ENCODE assay signal across 8 mouse cellular contexts in genomic region chr3:121736025-121736744, GRCm38 (mm10). TPM values are rescaled to one million over a fixed set of nuclear protein-coding genes. Genes with fewer than 3 reads are reported as not detected.
DNase-seq lines count a peak whose midpoint lies in the region; ATAC-seq and TF ChIP-seq lines count a peak whose summit lies in the region.

No protein-coding gene starts in this region.

- no peaks in the 10 kb centered on the region for H3K4me1 ChIP-seq in bone marrow macrophage, adult 2 months (ENCODE audit: control insufficient read depth, insufficient read depth, low read length)
- peaks cover 29% of the 10 kb centered on the region for H3K4me1 ChIP-seq in heart, embryonic 12.5 days (replicated peaks)
- peaks cover 22% of the 10 kb centered on the region for H3K4me1 ChIP-seq in kidney, embryonic 15.5 days
- H3K4me1 ChIP-seq in stomach, embryonic 14.5 days (ENCODE audit: control insufficient read depth, insufficient read depth, low read length), result peaks cover 3% of the 10 kb centered on the region; the same call in 1 of the 2 replicates

- H3K4me2 ChIP-seq in heart, embryonic 12.5 days, result peak overlapping the region; percentile 35
- H3K4me2 ChIP-seq in kidney, embryonic 15.5 days, result peak overlapping the region; percentile 16; the same call in 1 of the 2 replicates
- no peak overlapping the region for H3K4me2 ChIP-seq in myocyte (ENCODE audit: low read depth)
- no peak overlapping the region for H3K4me2 ChIP-seq in stomach, embryonic 14.5 days (replicated peaks; ENCODE audit: low read depth, low read length)

- H3K27me3 ChIP-seq in heart, embryonic 12.5 days (replicated peaks), result no peaks in the 10 kb centered on the region
- no peaks in the 10 kb centered on the region for H3K27me3 ChIP-seq in kidney, embryonic 15.5 days
- H3K27me3 ChIP-seq in myocyte (ENCODE audit: control insufficient read depth, insufficient read depth, insufficient read length), result no peaks in the 10 kb centered on the region
- no peaks in the 10 kb centered on the region for H3K27me3 ChIP-seq in stomach, embryonic 14.5 days (ENCODE audit: control insufficient read depth, insufficient read depth, low read length)

- peaks cover 14% of the 10 kb centered on the region for H3K36me3 ChIP-seq in heart, embryonic 12.5 days
- H3K36me3 ChIP-seq in kidney, embryonic 15.5 days, result peaks cover 22% of the 10 kb centered on the region
- H3K36me3 ChIP-seq in myocyte (ENCODE audit: control insufficient read depth, insufficient read depth), result peaks cover 3% of the 10 kb centered on the region
- H3K36me3 ChIP-seq in stomach, embryonic 14.5 days (ENCODE audit: control insufficient read depth, insufficient read depth, low read length), result peaks cover 9% of the 10 kb centered on the region

- TF ChIP-seq CTCF in bone marrow macrophage, adult 2 months (IDR thresholded peaks at IDR 0.05; ENCODE audit: low read depth, low read length), result peak; percentile 73

- peak; percentile 55 for DNase-seq in CD4-positive helper T cell, adult 2 months (ENCODE audit: low read depth, low spot score)
- peak; percentile 73 for DNase-seq in fibroblast of lung, adult 2 months (ENCODE audit: low read depth)
- peak; percentile 68 for DNase-seq in liver

- no peak overlapping the region for H3K27ac ChIP-seq in bone marrow macrophage, adult 2 months (ENCODE audit: insufficient read depth, low read depth, low read length)
- H3K27ac ChIP-seq in heart, embryonic 12.5 days (ENCODE audit: poor library complexity, severe bottlenecking), result peak overlapping the region; percentile 91
- H3K27ac ChIP-seq in kidney, embryonic 15.5 days, result peak overlapping the region; percentile 54; the same call in 1 of the 2 replicates
- peak overlapping the region; percentile 17; the same call in 1 of the 2 replicates for H3K27ac ChIP-seq in stomach, embryonic 14.5 days (ENCODE audit: low read length)

- ATAC-seq in heart, embryonic 12.5 days (ENCODE audit: insufficient number of reproducible peaks, low FRiP score), result peak; percentile 87
- ATAC-seq in kidney, embryonic 15.5 days (replicated peaks; ENCODE audit: low FRiP score), result peak; percentile 81
- ATAC-seq in stomach, embryonic 14.5 days (ENCODE audit: insufficient number of reproducible peaks, insufficient read depth, low FRiP score, low read depth), result peak; percentile 68; the same call in 1 of the 2 replicates

- no peaks in the 10 kb centered on the region for H3K79me2 ChIP-seq in myocyte (ENCODE audit: control insufficient read depth, insufficient read depth)

- no peak overlapping the region for H3K4me3 ChIP-seq in bone marrow macrophage, adult 2 months (ENCODE audit: insufficient read depth, low read length)
- H3K4me3 ChIP-seq in heart, embryonic 12.5 days, result no peak overlapping the region
- H3K4me3 ChIP-seq in kidney, embryonic 15.5 days (replicated peaks), result no peak overlapping the region
- no peak overlapping the region for H3K4me3 ChIP-seq in myocyte
- no peak overlapping the region for H3K4me3 ChIP-seq in stomach, embryonic 14.5 days (ENCODE audit: low read depth, low read length)

- H3K9ac ChIP-seq in heart, embryonic 12.5 days, result peak overlapping the region; percentile 35; the same call in 1 of the 2 replicates
- no peak overlapping the region for H3K9ac ChIP-seq in kidney, embryonic 15.5 days
- H3K9ac ChIP-seq in stomach, embryonic 14.5 days (replicated peaks; ENCODE audit: low read depth, low read length), result no peak overlapping the region

- no peaks in the 10 kb centered on the region for H3K9me3 ChIP-seq in heart, embryonic 12.5 days (replicated peaks)
- no peaks in the 10 kb centered on the region for H3K9me3 ChIP-seq in kidney, embryonic 15.5 days (replicated peaks)
- H3K9me3 ChIP-seq in stomach, embryonic 14.5 days (ENCODE audit: control insufficient read depth, low read depth, low read length), result no peaks in the 10 kb centered on the region

- TF ChIP-seq POLR2A in bone marrow macrophage, adult 2 months (IDR thresholded peaks at IDR 0.05; ENCODE audit: borderline replicate concordance, low read depth, low read length), result no peak
- no peak for TF ChIP-seq POLR2A in myocyte (IDR thresholded peaks at IDR 0.05; ENCODE audit: insufficient read length, low read depth)

- no peak overlapping the region for H3ac ChIP-seq in myocyte (ENCODE audit: control insufficient read depth, insufficient read length)

- 14% methylated on average over 18 of the region's 18 CpGs for WGBS in heart, embryonic 12.5 days
- 33% methylated on average over 18 of the region's 18 CpGs for WGBS in kidney, embryonic 15.5 days
- WGBS in stomach, embryonic 14.5 days, result 24% methylated on average over 18 of the region's 18 CpGs

TF ChIP-seq in myocyte, 11 proteins besides CTCF, POLR2A, EP300 and RAD21:
- TF ChIP-seq MYOD1 (IDR thresholded peaks at IDR 0.05; ENCODE audit: control insufficient read depth in 1 of 3, insufficient read length in 2 of 3, low read depth in 2 of 3) (peak; percentile 18 to 64 (median 64)), MYOG (IDR thresholded peaks at IDR 0.05; ENCODE audit: control insufficient read depth in 1 of 3, insufficient read depth in 1 of 3, insufficient read length in 2 of 3, low read depth in 2 of 3) (peak in 2 of 3 experiments; percentile 14 to 72), POLR2AphosphoS2 (IDR thresholded peaks at IDR 0.05; ENCODE audit: insufficient read length, low read depth) (no peak), REST (IDR thresholded peaks at IDR 0.05; ENCODE audit: insufficient read depth, insufficient read length) (no peak), TCF12 (IDR thresholded peaks at IDR 0.05; ENCODE audit: insufficient read depth, poor library complexity, severe bottlenecking) (no peak), USF1 (IDR thresholded peaks at IDR 0.05; ENCODE audit: low read depth) (no peak), MAX (IDR thresholded peaks at IDR 0.05; ENCODE audit: low read depth) (no peak), TCF3 (IDR thresholded peaks at IDR 0.05; ENCODE audit: insufficient read length, low read depth) (no peak), CEBPB (IDR thresholded peaks at IDR 0.05; ENCODE audit: insufficient read depth, poor library complexity, severe bottlenecking) (no peak)
TF ChIP-seq in myocyte: peak in this region for 2.

RNA-seq across cellular contexts. Expression of gene F3, which starts 12.8 kb away (rescaled TPM):
- 0.44 TPM in 1 of 2 replicates, not detected in the other for polyA plus RNA-seq in bone marrow macrophage, adult 2 months (2012; ENCODE audit: insufficient read depth, insufficient read length, missing spikeins)
- 6.3 and 9.1 TPM in 2 replicates for polyA plus RNA-seq in heart, embryonic 12.5 days (2016; fragmentation: Nextera tagmentation; extraction: Ambion mirVana)
- polyA plus RNA-seq in kidney, embryonic 15.5 days (2015; fragmentation: Nextera tagmentation; extraction: Ambion mirVana), result 16.7 and 17.4 TPM in 2 replicates
- polyA plus RNA-seq in myocyte (2012; fragmentation: generic; extraction: Trizol), result 3.6 TPM
- polyA plus RNA-seq in stomach, embryonic 14.5 days (2014; fragmentation: Nextera tagmentation; extraction: Ambion mirVana), result 22.3 and 24.9 TPM in 2 replicates

Comparison
In these comparisons a context has a peak if more than half of its experiments do, and no peak if none do; other contexts are left out.
1. H3K4me2 ChIP-seq: peak in heart, embryonic 12.5 days (single experiment) and kidney, embryonic 15.5 days (single experiment); none in myocyte (single experiment) and stomach, embryonic 14.5 days (single experiment).
2. Peak in every context shown above with its lines, with median percentiles within 50 percentile points of each other: DNase-seq and ATAC-seq.